Mouse (Mus musculus): Measurements from ENCODE around the gene Rnase2b. TPM values are rescaled to one million over a fixed set of nuclear protein-coding genes. Genes with fewer than 3 reads are reported as not detected.

The Rnase2b gene
- polyA plus RNA-seq, 1 experiment, result not detected

- H3K27ac ChIP-seq (ENCODE audit: insufficient read depth, low read length), result no peak overlapping the region
- TF ChIP-seq POLR2A (IDR thresholded peaks at IDR 0.05; ENCODE audit: insufficient read depth, low read length) (no peak), EP300 (IDR thresholded peaks at IDR 0.05; ENCODE audit: insufficient read depth, low read depth, low read length) (no peak), CTCF (IDR thresholded peaks at IDR 0.05; ENCODE audit: low read depth, low read length) (no peak)
- H3K36me3 ChIP-seq (ENCODE audit: control insufficient read depth, insufficient read depth, low read length, poor library complexity, severe bottlenecking), result no peaks in the 10 kb centered on the region
- no peak overlapping the region for H3K9ac ChIP-seq (ENCODE audit: low read depth, poor library complexity, severe bottlenecking)
- H3K9me3 ChIP-seq (replicated peaks; ENCODE audit: control insufficient read depth, insufficient read depth, low read length, poor library complexity, severe bottlenecking), result peaks cover 3% of the 10 kb centered on the region; the same call in 1 of the 2 replicates
- no peaks in the 10 kb centered on the region for H3K27me3 ChIP-seq (ENCODE audit: control insufficient read depth, insufficient read depth, low read length, poor library complexity, severe bottlenecking)
- no peaks in the 10 kb centered on the region for H3K4me1 ChIP-seq (ENCODE audit: control insufficient read depth, insufficient read depth, low read length)
- no peak overlapping the region for H3K4me3 ChIP-seq (ENCODE audit: low read depth, low read length)
Measured at GRCm38 (mm10) chr14:51140342-51140741, 21.7 kb upstream of the Rnase2b start.

GRCm38 (mm10) chr14:51142119-51142518, 19.9 kb upstream of the Rnase2b start:
- no peaks in the 10 kb centered on the region for H3K27me3 ChIP-seq (ENCODE audit: control insufficient read depth, insufficient read depth, low read length, poor library complexity, severe bottlenecking)
- H3K27ac ChIP-seq (ENCODE audit: insufficient read depth, low read length), result no peak overlapping the region
- H3K9ac ChIP-seq (ENCODE audit: low read depth, poor library complexity, severe bottlenecking), result no peak overlapping the region
- H3K36me3 ChIP-seq (ENCODE audit: control insufficient read depth, insufficient read depth, low read length, poor library complexity, severe bottlenecking), result no peaks in the 10 kb centered on the region
- peaks cover 3% of the 10 kb centered on the region; the same call in 1 of the 2 replicates for H3K9me3 ChIP-seq (replicated peaks; ENCODE audit: control insufficient read depth, insufficient read depth, low read length, poor library complexity, severe bottlenecking)
- TF ChIP-seq EP300 (IDR thresholded peaks at IDR 0.05; ENCODE audit: insufficient read depth, low read depth, low read length) (no peak), CTCF (IDR thresholded peaks at IDR 0.05; ENCODE audit: low read depth, low read length) (no peak), POLR2A (IDR thresholded peaks at IDR 0.05; ENCODE audit: insufficient read depth, low read length) (no peak)
- H3K4me3 ChIP-seq (ENCODE audit: low read depth, low read length), result no peak overlapping the region
- peaks cover 3% of the 10 kb centered on the region for H3K4me1 ChIP-seq (ENCODE audit: control insufficient read depth, insufficient read depth, low read length)

- Histone ChIP-seq H3K4me3 (ENCODE audit: low read depth, low read length) (no peak overlapping the region), H3K9me3 (replicated peaks; ENCODE audit: control insufficient read depth, insufficient read depth, low read length, poor library complexity, severe bottlenecking) (peaks cover 3% of the 10 kb centered on the region; the same call in 1 of the 2 replicates), H3K36me3 (ENCODE audit: control insufficient read depth, insufficient read depth, low read length, poor library complexity, severe bottlenecking) (no peaks in the 10 kb centered on the region), H3K4me1 (ENCODE audit: control insufficient read depth, insufficient read depth, low read length) (peaks cover 3% of the 10 kb centered on the region), H3K27ac (ENCODE audit: insufficient read depth, low read length) (no peak overlapping the region), H3K9ac (ENCODE audit: low read depth, poor library complexity, severe bottlenecking) (no peak overlapping the region), H3K27me3 (ENCODE audit: control insufficient read depth, insufficient read depth, low read length, poor library complexity, severe bottlenecking) (no peaks in the 10 kb centered on the region)
- no peak for TF ChIP-seq EP300 (IDR thresholded peaks at IDR 0.05; ENCODE audit: insufficient read depth, low read depth, low read length)
- no peak for TF ChIP-seq POLR2A (IDR thresholded peaks at IDR 0.05; ENCODE audit: insufficient read depth, low read length)
- no peak for TF ChIP-seq CTCF (IDR thresholded peaks at IDR 0.05; ENCODE audit: low read depth, low read length)
Measured at GRCm38 (mm10) chr14:51142568-51142967, 19.5 kb upstream of the Rnase2b start.

- no peaks in the 10 kb centered on the region for H3K27me3 ChIP-seq (ENCODE audit: control insufficient read depth, insufficient read depth, low read length, poor library complexity, severe bottlenecking)
- H3K9me3 ChIP-seq (replicated peaks; ENCODE audit: control insufficient read depth, insufficient read depth, low read length, poor library complexity, severe bottlenecking), result peaks cover 3% of the 10 kb centered on the region; the same call in 1 of the 2 replicates
- no peak overlapping the region for H3K9ac ChIP-seq (ENCODE audit: low read depth, poor library complexity, severe bottlenecking)
- H3K27ac ChIP-seq (ENCODE audit: insufficient read depth, low read length), result no peak overlapping the region
- peaks cover 3% of the 10 kb centered on the region for H3K4me1 ChIP-seq (ENCODE audit: control insufficient read depth, insufficient read depth, low read length)
- no peaks in the 10 kb centered on the region for H3K36me3 ChIP-seq (ENCODE audit: control insufficient read depth, insufficient read depth, low read length, poor library complexity, severe bottlenecking)
- TF ChIP-seq CTCF (IDR thresholded peaks at IDR 0.05; ENCODE audit: low read depth, low read length), result no peak
- TF ChIP-seq POLR2A (IDR thresholded peaks at IDR 0.05; ENCODE audit: insufficient read depth, low read length), result no peak
- no peak for TF ChIP-seq EP300 (IDR thresholded peaks at IDR 0.05; ENCODE audit: insufficient read depth, low read depth, low read length)
- no peak overlapping the region for H3K4me3 ChIP-seq (ENCODE audit: low read depth, low read length)
Measured at GRCm38 (mm10) chr14:51143287-51143686, 18.8 kb upstream of the Rnase2b start.

- H3K27ac ChIP-seq (ENCODE audit: insufficient read depth, low read length), result no peak overlapping the region
- H3K9ac ChIP-seq (ENCODE audit: low read depth, poor library complexity, severe bottlenecking), result no peak overlapping the region
- H3K4me3 ChIP-seq (ENCODE audit: low read depth, low read length), result no peak overlapping the region
- TF ChIP-seq CTCF (IDR thresholded peaks at IDR 0.05; ENCODE audit: low read depth, low read length), result no peak
- TF ChIP-seq POLR2A (IDR thresholded peaks at IDR 0.05; ENCODE audit: insufficient read depth, low read length), result no peak
- no peak for TF ChIP-seq EP300 (IDR thresholded peaks at IDR 0.05; ENCODE audit: insufficient read depth, low read depth, low read length)
- H3K27me3 ChIP-seq (ENCODE audit: control insufficient read depth, insufficient read depth, low read length, poor library complexity, severe bottlenecking), result no peaks in the 10 kb centered on the region
- no peaks in the 10 kb centered on the region for H3K36me3 ChIP-seq (ENCODE audit: control insufficient read depth, insufficient read depth, low read length, poor library complexity, severe bottlenecking)
- peaks cover 3% of the 10 kb centered on the region; the same call in 1 of the 2 replicates for H3K9me3 ChIP-seq (replicated peaks; ENCODE audit: control insufficient read depth, insufficient read depth, low read length, poor library complexity, severe bottlenecking)
- peaks cover 3% of the 10 kb centered on the region for H3K4me1 ChIP-seq (ENCODE audit: control insufficient read depth, insufficient read depth, low read length)
Measured at GRCm38 (mm10) chr14:51143937-51144336, 18.1 kb upstream of the Rnase2b start.

- Histone ChIP-seq H3K9ac (ENCODE audit: low read depth, poor library complexity, severe bottlenecking) (no peak overlapping the region), H3K9me3 (replicated peaks; ENCODE audit: control insufficient read depth, insufficient read depth, low read length, poor library complexity, severe bottlenecking) (peaks cover 3% of the 10 kb centered on the region; the same call in 1 of the 2 replicates), H3K27ac (ENCODE audit: insufficient read depth, low read length) (no peak overlapping the region), H3K36me3 (ENCODE audit: control insufficient read depth, insufficient read depth, low read length, poor library complexity, severe bottlenecking) (no peaks in the 10 kb centered on the region), H3K4me3 (ENCODE audit: low read depth, low read length) (no peak overlapping the region), H3K27me3 (ENCODE audit: control insufficient read depth, insufficient read depth, low read length, poor library complexity, severe bottlenecking) (no peaks in the 10 kb centered on the region), H3K4me1 (ENCODE audit: control insufficient read depth, insufficient read depth, low read length) (peaks cover 3% of the 10 kb centered on the region)
- TF ChIP-seq EP300 (IDR thresholded peaks at IDR 0.05; ENCODE audit: insufficient read depth, low read depth, low read length) (no peak), CTCF (IDR thresholded peaks at IDR 0.05; ENCODE audit: low read depth, low read length) (no peak), POLR2A (IDR thresholded peaks at IDR 0.05; ENCODE audit: insufficient read depth, low read length) (no peak)
Measured at GRCm38 (mm10) chr14:51144451-51144850, 17.6 kb upstream of the Rnase2b start.
